Mouse (Mus musculus): Measurements from ENCODE around the gene Cir1. TPM values are rescaled to one million over a fixed set of nuclear protein-coding genes. Genes with fewer than 3 reads are reported as not detected.

Cir1 gene
- total RNA-seq, 2 experiments from 2014 or later: 26.3 to 27.1 TPM

DNA sequence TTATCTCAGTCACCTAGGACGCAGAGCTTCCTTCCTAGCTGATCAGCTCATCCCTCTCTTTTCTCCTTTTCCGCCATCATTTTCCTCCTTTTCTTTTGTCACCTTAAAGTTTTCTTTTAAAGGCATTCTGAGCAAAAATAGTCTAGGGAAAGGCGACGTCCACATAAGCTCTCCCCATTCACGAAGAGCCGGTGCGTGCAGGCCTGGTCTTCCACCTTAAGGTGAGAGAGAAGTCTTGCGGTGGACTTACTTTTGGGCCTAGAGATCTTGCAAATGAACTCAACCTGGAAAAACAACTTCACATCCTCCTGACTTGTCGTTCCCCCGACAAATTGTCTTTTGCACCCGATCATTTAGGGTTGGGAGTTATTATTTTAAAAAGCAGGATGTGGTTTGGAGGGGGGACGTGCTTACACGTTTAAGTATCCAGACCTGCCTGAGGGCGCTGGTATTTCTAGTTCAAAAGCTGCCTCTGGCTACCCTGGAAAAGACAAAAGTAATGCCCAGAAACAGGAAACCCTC is 42.4 kb downstream of the Cir1 start:
- no peak for DNase-seq (ENCODE audit: extremely low spot score in 1 of 2, low spot score in 2 of 2)
- no peak for TF ChIP-seq CTCF (IDR thresholded peaks at IDR 0.05)
- intact Hi-C loops (cut with DNase I): loop anchor here (2.0 to 10.0 kb wide), 5 partner anchors 58 to 1865 kb away; partner anchors contain the start of genes Evx2, Hoxd10 and Hoxd9
- Histone ChIP-seq H3K4me3 (no peak overlapping the region), H3K27ac (no peak overlapping the region)

DNA sequence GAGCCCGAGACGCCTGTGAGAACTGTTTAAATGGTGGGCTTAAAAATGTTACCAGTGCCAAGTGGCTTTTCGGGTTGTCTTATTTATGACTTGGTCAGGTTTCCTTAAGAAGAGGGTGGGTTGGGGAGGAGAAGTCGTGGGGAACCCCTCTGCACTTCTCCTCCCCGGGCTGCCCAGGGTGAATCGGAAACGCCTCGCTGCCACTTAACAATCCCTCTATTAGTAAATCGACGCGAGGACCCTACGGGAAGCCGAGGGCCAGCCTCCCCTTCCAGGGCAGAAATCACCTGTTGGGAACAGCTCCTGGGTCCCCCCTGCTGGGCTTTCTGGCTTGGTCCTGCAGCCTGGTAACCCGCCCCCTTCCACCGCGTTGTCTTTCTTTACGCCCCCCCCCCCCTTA is 42.8 kb downstream of the Cir1 start:
- Histone ChIP-seq H3K4me3 (no peak overlapping the region), H3K27ac (no peak overlapping the region)
- intact Hi-C loops (cut with DNase I): loop anchor here (2.0 to 10.0 kb wide), 5 partner anchors 57 to 1865 kb away; partner anchors contain the start of genes Evx2, Hoxd10 and Hoxd9

DNA sequence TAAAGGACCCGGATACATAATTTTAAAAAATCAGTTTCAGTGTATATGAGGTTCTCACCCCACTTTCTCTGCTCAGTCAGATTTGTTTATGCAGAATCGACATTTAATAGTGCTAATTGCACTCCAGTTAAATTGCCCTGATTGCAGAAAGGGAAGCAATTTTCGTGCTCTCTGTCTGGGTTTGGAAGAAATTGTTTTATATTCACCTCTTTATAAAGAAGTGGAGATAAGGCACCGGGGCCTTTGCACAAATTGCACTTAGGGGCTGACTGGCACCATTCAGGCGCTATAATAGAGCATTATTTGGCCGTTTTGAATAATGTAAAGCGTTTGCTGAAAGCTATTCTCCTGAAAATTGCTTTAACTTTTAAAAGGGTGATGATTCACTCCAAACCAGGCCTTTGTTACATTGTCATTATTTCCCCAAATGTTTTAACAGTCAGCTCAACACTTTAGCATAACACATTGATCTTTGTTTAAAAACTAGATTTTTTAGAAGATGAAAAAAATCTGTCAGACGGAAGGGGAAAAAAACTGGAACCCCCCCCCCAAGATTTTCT is 43.6 kb downstream of the Cir1 start:
- Histone ChIP-seq H3K27ac (no peak overlapping the region), H3K4me3 (no peak overlapping the region)
- intact Hi-C loops (cut with DNase I): no loop called here
- no peak for TF ChIP-seq CTCF (IDR thresholded peaks at IDR 0.05)
- no peak for DNase-seq (ENCODE audit: extremely low spot score in 1 of 2, low spot score in 2 of 2)

More for the DNA sequence above, 42.8 kb downstream of the Cir1 start:
- TF ChIP-seq CTCF (IDR thresholded peaks at IDR 0.05): no peak
- no peak for DNase-seq (ENCODE audit: extremely low spot score in 1 of 2, low spot score in 2 of 2)

DNA sequence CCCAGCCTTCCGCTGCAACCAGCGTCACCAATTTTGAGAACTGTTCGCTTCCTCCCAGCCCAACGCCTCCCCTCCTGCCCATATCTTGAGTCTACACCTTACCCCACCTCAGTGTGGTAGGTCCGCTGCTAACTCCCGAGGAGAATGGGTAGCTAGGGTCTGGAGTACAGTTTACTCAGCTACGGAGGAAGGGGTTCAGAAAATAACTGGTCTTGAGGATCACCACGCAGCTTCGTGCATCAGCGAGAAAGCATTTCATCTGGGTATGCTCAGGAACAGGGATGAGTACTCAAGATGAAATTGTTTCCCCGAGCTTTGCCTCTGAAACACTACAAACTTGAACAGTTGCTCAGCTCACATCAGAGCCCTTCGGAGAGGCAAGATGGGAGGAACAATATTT is 44.2 kb downstream of the Cir1 start:
- intact Hi-C loops (cut with DNase I): no loop called here

DNA sequence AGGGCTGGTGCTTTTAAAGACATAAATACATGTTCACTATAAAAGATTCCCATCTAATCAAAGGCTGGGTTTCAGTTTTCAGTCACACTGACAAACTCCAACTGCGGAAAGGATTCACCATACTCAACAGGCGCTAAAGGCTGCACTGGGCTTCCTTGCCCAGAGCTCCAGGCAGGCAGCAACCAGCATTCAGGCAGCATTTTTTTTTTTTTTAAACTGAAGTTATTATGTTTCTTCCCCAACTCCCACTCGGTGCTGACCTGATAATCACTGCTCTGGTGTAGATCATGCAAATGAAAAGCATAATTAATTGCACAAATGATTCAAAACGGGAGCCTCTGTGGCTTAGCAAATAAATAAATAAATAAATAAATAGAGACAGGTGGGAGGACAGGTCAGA is 44.7 kb downstream of the Cir1 start:
- no peak for TF ChIP-seq CTCF (IDR thresholded peaks at IDR 0.05)
- no peak overlapping the region for H3K4me3 ChIP-seq
- no peak overlapping the region for H3K27ac ChIP-seq
- intact Hi-C loops (cut with DNase I): no loop called here
- DNase-seq (ENCODE audit: extremely low spot score in 1 of 2, low spot score in 2 of 2): no peak

More for the DNA sequence above, 44.2 kb downstream of the Cir1 start:
- TF ChIP-seq CTCF (IDR thresholded peaks at IDR 0.05): no peak
- Histone ChIP-seq H3K27ac (no peak overlapping the region), H3K4me3 (no peak overlapping the region)
- no peak for DNase-seq (ENCODE audit: extremely low spot score in 1 of 2, low spot score in 2 of 2)

DNA sequence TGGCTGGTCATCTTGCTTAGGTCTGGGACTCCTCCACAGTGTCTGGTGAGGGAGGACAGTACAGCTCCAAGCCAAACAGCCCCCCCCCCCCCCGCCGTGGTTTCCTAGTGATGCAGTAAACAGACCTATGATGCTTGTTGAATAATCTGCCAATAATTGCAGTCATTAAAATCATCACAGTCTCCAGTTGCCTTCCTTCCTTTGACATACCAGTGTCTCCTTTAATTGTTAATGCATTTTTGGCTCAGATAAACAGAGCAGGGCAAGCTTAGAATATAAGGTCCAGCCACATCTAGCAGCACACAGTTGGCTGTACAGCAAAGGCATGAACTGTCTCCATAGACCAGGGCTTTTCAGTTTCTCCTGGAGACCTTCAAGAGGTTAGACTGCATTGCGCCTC is 45.3 kb downstream of the Cir1 start:
- H3K27ac ChIP-seq: no peak overlapping the region
- intact Hi-C loops (cut with DNase I): no loop called here
- no peak for TF ChIP-seq CTCF (IDR thresholded peaks at IDR 0.05)
- no peak for DNase-seq (ENCODE audit: extremely low spot score in 1 of 2, low spot score in 2 of 2)
- H3K4me3 ChIP-seq: no peak overlapping the region

DNA sequence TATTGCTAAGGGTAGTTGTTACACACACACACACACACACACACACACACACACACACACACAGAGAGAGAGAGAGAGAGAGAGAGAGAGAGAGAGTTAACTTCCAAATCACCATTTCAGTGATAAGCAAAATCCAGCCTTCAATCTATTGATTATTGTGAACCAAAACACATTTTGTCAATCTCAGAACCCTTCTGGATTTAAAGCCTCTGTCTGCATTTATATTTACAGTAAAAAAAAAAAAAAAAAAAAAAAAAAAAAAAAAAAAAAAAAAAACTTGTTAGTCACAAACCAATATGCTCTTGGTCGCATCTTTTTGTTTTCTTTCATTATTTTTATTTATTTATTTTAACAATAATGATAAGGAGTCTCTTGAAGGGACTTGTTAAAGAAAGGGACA is 45.9 kb downstream of the Cir1 start:
- intact Hi-C loops (cut with DNase I): no loop called here
- TF ChIP-seq CTCF (IDR thresholded peaks at IDR 0.05): no peak
- no peak for DNase-seq (ENCODE audit: extremely low spot score in 1 of 2, low spot score in 2 of 2)
- H3K4me3 ChIP-seq: no peak overlapping the region
- no peak overlapping the region for H3K27ac ChIP-seq

DNA sequence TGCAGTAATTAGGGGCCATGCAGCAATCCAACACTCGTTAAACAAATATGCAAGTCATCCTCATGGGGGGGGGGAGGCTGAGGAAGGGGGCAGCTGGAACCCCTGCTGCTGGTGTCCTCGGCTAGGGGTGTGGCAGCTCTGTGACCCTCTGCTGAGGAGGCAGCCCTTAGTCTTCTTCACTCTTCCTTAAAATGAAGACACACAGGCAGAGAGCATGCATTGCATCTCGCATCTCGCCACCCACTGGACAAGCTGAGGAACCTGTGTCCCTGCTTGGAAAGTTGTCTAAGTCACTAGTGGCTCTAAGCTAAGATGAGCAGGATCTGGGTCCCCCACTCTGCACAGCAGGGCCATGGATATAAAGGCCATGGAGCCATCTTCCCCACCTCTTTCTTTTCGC is 46.5 kb downstream of the Cir1 start:
- peak; percentile 7; the same call in 1 of the 2 replicates for TF ChIP-seq CTCF (IDR thresholded peaks at IDR 0.05)
- no peak overlapping the region for H3K27ac ChIP-seq
- H3K4me3 ChIP-seq: no peak overlapping the region
- intact Hi-C loops (cut with DNase I): no loop called here
- DNase-seq (ENCODE audit: extremely low spot score in 1 of 2, low spot score in 2 of 2): no peak

DNA sequence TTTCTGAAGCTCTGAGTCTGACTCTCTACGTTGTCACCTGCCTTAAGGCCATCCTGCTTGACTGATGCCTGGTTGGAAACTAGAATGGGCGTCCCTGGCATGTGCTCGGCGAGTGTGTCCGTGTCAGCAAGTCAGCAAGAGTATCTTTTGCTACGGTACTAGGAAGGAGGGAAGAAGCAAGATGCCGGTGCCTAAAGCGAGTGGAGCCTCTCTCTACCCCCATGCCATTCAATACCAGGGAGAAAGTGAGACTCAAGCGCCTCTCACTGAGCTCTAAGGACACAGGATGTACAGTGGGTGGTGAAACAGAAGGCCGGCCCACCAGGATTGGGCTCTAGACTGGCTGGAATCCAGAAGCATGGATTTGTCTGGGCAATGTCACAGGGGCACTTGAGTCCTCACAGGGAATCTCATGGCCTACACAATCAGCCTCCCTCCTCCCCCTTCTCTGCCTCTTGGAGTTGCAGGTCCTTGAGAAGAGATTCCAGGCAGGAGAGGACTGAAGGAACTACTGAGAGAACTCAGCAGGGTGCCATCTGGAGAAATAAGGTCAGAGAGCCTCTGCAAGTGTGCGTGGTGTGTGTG is 47.8 kb downstream of the Cir1 start:
- DNase-seq (ENCODE audit: extremely low spot score in 1 of 2, low spot score in 2 of 2): no peak
- Histone ChIP-seq H3K4me3 (no peak overlapping the region), H3K27ac (no peak overlapping the region)
- intact Hi-C loops (cut with DNase I): no loop called here
- no peak for TF ChIP-seq CTCF (IDR thresholded peaks at IDR 0.05)

DNA sequence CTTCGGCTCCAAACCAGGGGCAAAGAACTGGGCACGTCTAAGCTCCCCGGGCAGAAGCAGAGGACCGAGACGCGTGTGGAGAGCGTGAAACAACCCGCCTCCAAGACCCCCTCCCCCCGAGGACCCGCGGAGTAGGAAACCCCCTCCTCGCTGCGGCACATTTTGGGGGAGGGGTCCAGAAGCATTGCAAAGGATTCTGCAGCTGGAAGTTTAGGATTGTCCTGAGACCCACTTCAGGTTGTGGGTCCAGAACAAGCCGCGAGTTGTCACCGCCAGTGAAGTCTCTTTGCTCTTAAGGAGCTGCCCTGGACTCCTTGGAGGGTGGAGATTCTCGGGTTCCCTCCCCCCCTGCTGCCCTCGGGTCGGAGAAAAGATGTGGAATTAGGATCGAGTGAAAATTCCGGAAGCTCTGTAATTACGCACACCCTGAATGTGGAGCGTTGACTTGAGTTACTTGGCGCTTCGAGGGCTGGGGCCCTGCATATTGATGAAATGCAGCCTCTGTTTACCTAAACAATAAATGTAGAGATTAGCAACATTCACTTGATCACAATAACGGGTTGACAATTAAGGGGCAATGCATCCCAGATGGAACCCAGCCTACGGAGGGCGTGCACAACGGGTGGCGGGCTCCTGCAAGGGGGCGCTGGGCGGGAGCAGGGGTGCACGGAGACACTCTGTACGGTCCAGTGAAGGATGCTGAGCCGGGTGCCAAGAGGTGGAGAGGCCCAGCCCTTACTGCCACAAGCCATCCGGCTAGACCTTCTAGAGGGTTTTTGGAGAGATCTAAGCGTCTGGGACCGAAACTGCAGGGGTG is 48.5 kb downstream of the Cir1 start:
- intact Hi-C loops (cut with DNase I): no loop called here
- TF ChIP-seq CTCF (IDR thresholded peaks at IDR 0.05): no peak
- no peak overlapping the region for H3K4me3 ChIP-seq

DNA sequence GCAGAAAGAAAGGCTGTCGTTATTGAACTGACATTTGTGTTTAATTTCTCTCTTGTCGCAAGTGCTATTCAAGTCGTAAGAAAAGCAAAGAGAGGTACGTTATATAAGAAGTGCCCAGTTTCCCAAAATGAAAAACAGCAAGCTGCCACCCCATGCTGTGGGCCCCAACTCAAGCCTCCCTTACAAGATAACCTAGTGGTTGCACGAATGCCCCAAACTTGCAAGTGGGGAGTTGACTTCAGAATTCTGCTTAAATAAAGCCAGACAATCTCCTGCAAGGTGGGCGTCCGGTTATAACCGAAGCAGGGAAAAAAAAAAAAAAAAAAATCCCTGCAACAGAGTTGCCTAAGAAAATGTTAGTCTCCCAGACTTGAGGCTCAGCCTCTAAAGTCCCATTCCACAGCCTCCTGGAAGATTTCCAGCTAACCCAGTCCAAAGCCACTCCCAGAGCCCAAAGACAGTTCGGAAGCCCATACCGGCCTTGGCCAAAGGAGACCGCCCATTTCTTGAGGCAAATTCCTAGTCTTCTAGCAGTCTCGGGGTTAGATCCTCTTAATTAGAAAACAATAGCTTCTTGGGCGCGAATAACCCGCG is 49.2 kb downstream of the Cir1 start:
- intact Hi-C loops (cut with DNase I): no loop called here
- Histone ChIP-seq H3K27ac (no peak overlapping the region), H3K4me3 (no peak overlapping the region)
- no peak for TF ChIP-seq CTCF (IDR thresholded peaks at IDR 0.05)
- DNase-seq (ENCODE audit: extremely low spot score in 1 of 2, low spot score in 2 of 2): no peak

More for the DNA sequence above, 48.5 kb downstream of the Cir1 start:
- DNase-seq (ENCODE audit: extremely low spot score in 1 of 2, low spot score in 2 of 2): no peak
- H3K27ac ChIP-seq: no peak overlapping the region

DNA sequence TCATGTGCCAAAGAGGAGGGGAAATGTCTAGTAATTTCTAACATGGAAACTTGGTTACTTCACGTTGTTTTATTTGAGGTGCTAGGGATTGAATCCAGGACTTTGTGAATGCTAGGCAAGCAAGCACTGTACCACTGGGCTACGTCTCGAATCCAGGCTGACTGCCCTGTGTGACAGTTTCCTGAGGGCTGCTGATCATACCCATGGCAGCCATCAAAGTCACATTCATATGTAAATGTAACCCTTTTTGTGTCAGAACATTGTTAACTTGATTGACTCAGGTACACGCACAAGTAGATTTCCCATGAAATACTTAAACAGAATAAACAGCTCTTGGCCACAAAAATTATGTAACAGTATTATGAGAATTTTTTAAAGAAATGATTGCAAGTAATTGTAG is 63.8 kb downstream of the Cir1 start:
- H3K27ac ChIP-seq: no peak overlapping the region
- DNase-seq (ENCODE audit: extremely low spot score in 1 of 2, low spot score in 2 of 2): no peak
- TF ChIP-seq CTCF (IDR thresholded peaks at IDR 0.05): no peak
- intact Hi-C loops (cut with DNase I): no loop called here
- no peak overlapping the region for H3K4me3 ChIP-seq
